Mouse (Mus musculus) liver, adult 2 months (tissue): ENCODE results near the gene Gm7903.
"Not testable (repeated sequence)": the region's sequence is repeated elsewhere in the genome, so short reads cannot be mapped to it uniquely, and the experiment has no call there.

ENCODE experiments used
- CTCF ChIP-seq: fragments of 200-500 bp; IDR thresholded peaks from 2 replicates; pipeline ENCODE4 v1.5.1; 2011; ENCODE audit warnings: low read depth, low read length, control low read depth
- POLR2A ChIP-seq: fragments of 200-500 bp; IDR thresholded peaks from 2 replicates; pipeline ENCODE4 v1.6.1; 2011; ENCODE audit warnings: low read length, control low read depth; ENCODE audit not compliant: insufficient read depth; ENCODE audit errors: extremely low read depth

GRCm38 (mm10) chrX:135481902-135482301, 48.3 kb downstream of the Gm7903 start:
- not testable (repeated sequence) for TF ChIP-seq CTCF, POLR2A
